Mouse (Mus musculus): Measurements from ENCODE around the gene Krcc1. TPM values are rescaled to one million over a fixed set of nuclear protein-coding genes. Genes with fewer than 3 reads are reported as not detected.
"Not testable (repeated sequence)": the region's sequence is repeated elsewhere in the genome, so short reads cannot be mapped to it uniquely, and the experiment has no call there.

The Krcc1 gene
- total RNA-seq, 2 experiments from 2014 or later: 46.1 to 49.5 TPM

- intact Hi-C loops (cut with DNase I): no loop called here
- no peak for DNase-seq
These were observed 11.3 kb upstream of the Krcc1 start for GRCm38 (mm10) chr6:71260051-71260640.

- intact Hi-C loops (cut with DNase I): no loop called here
These were observed 10.4 kb upstream of the Krcc1 start for GRCm38 (mm10) chr6:71261060-71261459.

GRCm38 (mm10) chr6:71262142-71262833 is 9.2 kb upstream of the Krcc1 start:
- peak; percentile 46 to 59 for DNase-seq
- intact Hi-C loops (cut with DNase I): no loop called here

More at GRCm38 (mm10) chr6:71261060-71261459, 10.4 kb upstream of the Krcc1 start:
- DNase-seq: no peak

GRCm38 (mm10) chr6:71267603-71268002 is 3.9 kb upstream of the Krcc1 start:
- DNase-seq; intact Hi-C loops (cut with DNase I): not testable (repeated sequence)

GRCm38 (mm10) chr6:71268929-71269685 is 2.4 kb upstream of the Krcc1 start:
- intact Hi-C loops (cut with DNase I): no loop called here
- DNase-seq: peak in 1 of 2 experiments; percentile 37

- intact Hi-C loops (cut with DNase I): loop anchor here (5.0 to 10.0 kb wide), 3 partner anchors 125 to 363 kb away; partner anchors contain the start of genes Kdm3a, Rnf103 and Thnsl2
- not testable (repeated sequence) for DNase-seq
These were observed 1.8 kb upstream of the Krcc1 start for GRCm38 (mm10) chr6:71269686-71270050.

- peak; percentile 20 to 44 for DNase-seq
- intact Hi-C loops (cut with DNase I): loop anchor here (5.0 to 10.0 kb wide), 3 partner anchors 126 to 362 kb away; partner anchors contain the start of genes Kdm3a, Rnf103 and Thnsl2
These were observed 998 bp upstream of the Krcc1 start for GRCm38 (mm10) chr6:71270301-71271056.

GRCm38 (mm10) chr6:71271057-71271388 is 454 bp upstream of the Krcc1 start:
- intact Hi-C loops (cut with DNase I): loop anchor here (5.0 to 10.0 kb wide), 3 partner anchors 126 to 361 kb away; partner anchors contain the start of genes Kdm3a, Rnf103 and Thnsl2
- DNase-seq: no peak

GRCm38 (mm10) chr6:71272316-71272741 is 852 bp downstream of the Krcc1 start:
- intact Hi-C loops (cut with DNase I): loop anchor here (5.0 to 10.0 kb wide), 3 partner anchors 128 to 360 kb away; partner anchors contain the start of genes Kdm3a, Rnf103 and Thnsl2

GRCm38 (mm10) chr6:71273715-71274114 is 2.2 kb downstream of the Krcc1 start:
- intact Hi-C loops (cut with DNase I): loop anchor here (5.0 to 10.0 kb wide), 3 partner anchors 129 to 359 kb away; partner anchors contain the start of genes Kdm3a, Rnf103 and Thnsl2
- no peak for DNase-seq

More at GRCm38 (mm10) chr6:71272316-71272741, 852 bp downstream of the Krcc1 start:
- DNase-seq: no peak

- intact Hi-C loops (cut with DNase I): loop anchor here (1.0 to 10.0 kb wide), 4 partner anchors 19 to 358 kb away; partner anchors contain the start of genes Kdm3a, Rnf103 and Thnsl2
- no peak for DNase-seq
These were observed 3.1 kb downstream of the Krcc1 start for GRCm38 (mm10) chr6:71274621-71275020.

GRCm38 (mm10) chr6:71279418-71279817 is 7.9 kb downstream of the Krcc1 start:
- DNase-seq: no peak
- intact Hi-C loops (cut with DNase I): loop anchor here (10.0 kb wide), 1 partner anchor 135 kb away; the partner anchor contains the start of gene Thnsl2

GRCm38 (mm10) chr6:71293509-71293908 is 22.0 kb downstream of the Krcc1 start:
- intact Hi-C loops (cut with DNase I): loop anchor here (1.0 kb wide), 1 partner anchor 18 kb away; no protein-coding TSS in a partner anchor
- DNase-seq: peak in 1 of 2 experiments; percentile 12

- DNase-seq: no peak
- intact Hi-C loops (cut with DNase I): no loop called here
These were observed 23.8 kb downstream of the Krcc1 start for GRCm38 (mm10) chr6:71295303-71295702.

- intact Hi-C loops (cut with DNase I): no loop called here
These were observed 26.6 kb downstream of the Krcc1 start for GRCm38 (mm10) chr6:71298051-71298450.

GRCm38 (mm10) chr6:71298751-71299150 is 27.3 kb downstream of the Krcc1 start:
- intact Hi-C loops (cut with DNase I): no loop called here
- peak in 1 of 2 experiments; percentile 25 for DNase-seq

More at GRCm38 (mm10) chr6:71298051-71298450, 26.6 kb downstream of the Krcc1 start:
- DNase-seq: no peak

- intact Hi-C loops (cut with DNase I): loop anchor here (5.0 kb wide), 3 partner anchors 90 to 130 kb away; no protein-coding TSS in a partner anchor
- DNase-seq: no peak
These were observed 30.7 kb downstream of the Krcc1 start for GRCm38 (mm10) chr6:71302097-71302731.

GRCm38 (mm10) chr6:71307486-71307885 is 36.0 kb downstream of the Krcc1 start:
- intact Hi-C loops (cut with DNase I): no loop called here
- DNase-seq: no peak

GRCm38 (mm10) chr6:71321826-71322283 is 50.4 kb downstream of the Krcc1 start, which contains the start of gene Smyd1:
Smyd1 (minus strand) TSS chr6:71322233.
- intact Hi-C loops (cut with DNase I): no loop called here
- DNase-seq: no peak
